Mouse (Mus musculus) retina, embryonic 14.5 days (tissue): ENCODE results near the gene Plch2.

Experiments
- DNase-seq: peaks from one replicate; pipeline ENCODE4 v3.0.0-alpha.2; 2015; ENCODE audit warnings: low spot score

Gene Plch2

DNA sequence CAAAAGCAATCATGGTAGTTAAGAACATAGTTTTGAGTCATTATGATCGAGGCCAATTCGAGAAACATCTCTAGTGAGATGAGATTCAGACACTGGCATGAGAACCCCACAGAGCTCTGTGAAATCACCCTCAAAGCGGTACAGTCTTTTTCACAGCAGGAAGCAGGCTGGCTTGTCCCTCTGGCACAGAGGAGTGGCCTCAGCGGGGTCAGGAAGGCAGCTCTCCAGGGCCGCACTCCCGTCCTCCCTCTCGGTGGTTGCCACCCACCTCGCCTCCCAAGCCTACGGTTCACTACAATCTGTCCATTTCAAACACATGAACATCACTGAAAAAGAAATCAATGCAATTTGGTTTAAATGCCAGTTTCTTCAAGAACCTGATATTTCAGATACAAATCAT lies 17.8 kb upstream of the Plch2 start:
- DNase-seq: no peak

DNA sequence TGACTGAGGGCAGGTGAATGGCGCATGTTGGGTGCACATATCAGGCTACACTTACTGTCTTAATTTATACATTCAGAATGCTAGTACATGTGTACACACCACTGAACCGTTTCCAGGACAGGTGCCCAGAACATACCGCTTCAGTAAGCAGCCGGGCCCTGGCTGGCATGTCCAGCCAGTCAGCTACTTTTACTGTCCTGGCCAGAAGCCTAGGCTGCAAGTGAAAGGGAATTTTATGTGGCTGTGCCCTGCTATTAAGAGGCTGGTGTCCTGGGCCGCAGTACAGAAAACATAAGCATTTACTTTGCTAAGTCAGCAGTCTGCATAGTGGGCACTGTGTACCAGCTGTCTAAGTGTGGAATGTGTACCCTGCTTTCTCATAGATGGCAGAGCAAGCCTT lies 14.3 kb upstream of the Plch2 start:
- no peak for DNase-seq

DNA sequence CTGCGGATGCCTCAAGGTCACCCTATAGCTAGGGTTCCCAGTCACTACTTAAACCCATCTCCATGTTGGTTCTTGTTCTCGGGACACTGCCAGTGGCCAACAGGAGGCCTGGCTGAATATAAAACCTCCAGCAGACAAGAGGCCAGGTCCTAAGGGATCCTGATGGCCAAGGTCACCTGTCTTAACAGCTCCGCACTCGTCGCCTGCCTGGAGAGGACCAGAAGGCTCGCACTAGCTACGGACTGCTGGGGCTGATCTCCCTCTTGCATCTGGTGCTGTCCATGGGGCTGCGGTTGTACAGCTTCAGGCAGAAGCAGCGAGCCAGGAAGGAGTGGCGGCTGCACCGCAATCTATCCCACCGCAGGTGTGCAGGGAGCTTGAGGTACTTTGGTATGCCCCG lies 13.6 kb upstream of the Plch2 start:
- DNase-seq: no peak

DNA sequence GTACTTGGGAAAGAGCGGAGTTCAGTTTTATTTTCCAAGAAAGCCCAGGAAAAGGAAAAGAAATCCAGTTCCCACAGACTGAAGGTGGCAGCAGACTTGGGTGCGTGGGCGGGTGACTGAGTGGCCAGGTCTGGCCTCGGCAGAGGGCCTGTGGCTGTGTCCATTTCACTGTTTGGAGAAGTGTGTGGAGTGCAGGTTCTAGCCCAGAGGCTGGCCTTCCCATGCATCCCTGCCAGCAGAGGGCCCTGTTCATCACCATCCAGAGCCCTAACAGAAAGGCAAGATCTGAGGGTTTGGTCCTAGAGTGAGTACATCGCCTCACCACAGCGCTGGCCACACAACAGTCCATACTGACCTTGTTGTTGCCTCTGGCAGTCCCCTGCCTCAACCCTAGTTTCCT lies 12.6 kb upstream of the Plch2 start:
- DNase-seq: no peak

DNA sequence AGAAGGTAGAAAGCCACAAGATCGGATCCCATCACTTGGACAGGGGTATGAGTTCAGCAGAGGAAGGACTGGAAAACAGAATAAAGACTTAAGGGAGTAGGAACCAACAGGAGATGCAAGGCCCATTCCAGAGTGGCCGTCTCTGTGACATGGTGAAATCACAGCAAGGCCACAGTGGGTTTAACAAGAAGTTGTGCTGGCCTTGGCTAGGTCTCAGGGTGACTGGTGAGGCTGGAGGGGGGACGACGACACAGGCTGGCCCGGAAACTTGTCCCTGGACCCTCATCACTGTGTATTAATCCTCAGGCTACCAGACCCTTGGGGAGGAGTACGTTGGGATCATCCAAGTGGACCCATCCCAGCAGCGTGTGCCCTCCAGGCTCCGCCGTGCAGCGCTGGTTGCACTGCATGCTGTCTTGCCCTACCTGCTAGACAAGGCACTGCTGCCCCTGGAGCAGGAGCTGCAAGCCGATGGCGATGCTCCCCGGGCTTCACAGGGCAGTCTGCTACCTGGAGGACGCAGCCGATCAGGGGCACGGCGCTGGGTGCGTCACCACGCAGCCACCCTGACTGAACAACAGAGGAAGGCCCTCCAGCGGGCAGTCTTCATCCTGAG lies 11.9 kb upstream of the Plch2 start:
- no peak for DNase-seq

DNA sequence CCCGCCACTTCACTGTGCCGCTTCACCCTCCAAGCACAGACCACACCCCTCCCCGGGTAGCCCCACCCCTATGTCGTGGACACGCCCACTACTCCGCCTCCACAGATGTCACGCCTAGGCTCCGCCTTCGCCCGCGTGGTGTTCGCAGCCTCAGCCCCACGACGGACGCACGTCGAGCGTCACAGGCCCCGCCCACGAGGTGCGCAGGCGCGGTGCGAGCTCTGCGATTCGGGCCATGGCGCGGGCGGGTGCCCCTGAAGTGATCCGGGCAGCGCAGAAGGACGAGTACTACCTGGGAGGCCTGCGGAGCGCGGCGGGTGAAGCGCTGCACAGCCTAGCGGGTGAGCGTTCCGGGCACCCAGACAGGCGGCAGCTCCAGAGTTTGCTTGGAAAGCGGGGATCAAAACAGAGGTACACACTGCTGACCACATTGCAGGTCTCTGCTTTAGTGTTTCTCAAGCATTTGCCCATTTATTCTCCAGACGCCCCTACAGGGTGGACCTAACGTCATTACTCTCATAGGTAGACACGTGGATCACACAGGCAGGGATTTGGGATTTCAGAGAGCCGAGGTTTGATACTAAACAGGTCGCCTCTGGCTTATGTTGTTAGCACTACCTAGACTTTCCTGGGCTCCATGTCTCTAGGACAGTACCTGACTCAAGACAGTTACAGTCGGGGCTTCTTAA lies 10.4 kb upstream of the Plch2 start, which contains the start of gene Pex10:
Pex10 (plus strand) TSS at position 183 of the 689 bp plus-strand sequence.
- peak; percentile 99 for DNase-seq

DNA sequence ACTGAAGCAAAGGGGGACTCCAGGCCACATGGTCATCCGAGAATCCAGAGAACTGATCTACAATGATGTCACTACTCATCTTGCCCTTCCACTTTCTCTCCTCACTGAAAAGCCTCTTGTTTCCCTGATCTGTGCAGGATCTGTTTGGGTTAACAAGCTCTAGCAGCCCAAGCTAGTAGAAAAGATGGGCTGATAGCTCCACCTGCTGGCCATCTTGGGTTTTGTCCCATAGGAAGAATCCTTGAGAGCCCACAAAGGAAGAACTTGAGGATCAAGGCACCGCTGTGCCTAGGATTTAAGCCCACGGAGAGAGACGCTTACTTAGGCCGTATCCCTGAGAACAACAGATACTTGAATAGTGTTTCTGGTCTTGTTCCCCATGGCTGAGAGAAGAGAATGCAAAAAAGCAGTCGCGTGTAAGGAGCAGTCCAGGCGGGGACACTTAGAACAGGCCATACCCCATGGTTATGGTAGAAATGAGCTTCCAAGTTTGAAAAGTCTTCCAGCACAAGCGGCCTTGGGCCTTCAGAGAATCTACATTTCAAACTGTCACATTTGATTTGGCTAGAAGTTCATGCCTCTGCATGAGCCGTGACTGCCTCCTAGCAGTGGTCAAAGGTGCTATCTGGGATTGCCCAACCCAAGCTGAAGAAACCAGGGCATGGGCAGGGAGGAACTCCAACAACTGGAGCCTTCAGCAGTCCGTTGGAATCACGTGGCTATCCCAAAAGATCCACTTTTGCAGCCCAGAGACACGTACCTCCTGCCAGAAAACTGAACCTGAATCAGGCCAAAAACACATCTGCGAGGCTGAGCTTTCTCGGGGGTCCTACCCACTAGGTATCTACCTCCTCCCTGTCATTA lies 9.6 kb upstream of the Plch2 start:
- peak; percentile 99 for DNase-seq

DNA sequence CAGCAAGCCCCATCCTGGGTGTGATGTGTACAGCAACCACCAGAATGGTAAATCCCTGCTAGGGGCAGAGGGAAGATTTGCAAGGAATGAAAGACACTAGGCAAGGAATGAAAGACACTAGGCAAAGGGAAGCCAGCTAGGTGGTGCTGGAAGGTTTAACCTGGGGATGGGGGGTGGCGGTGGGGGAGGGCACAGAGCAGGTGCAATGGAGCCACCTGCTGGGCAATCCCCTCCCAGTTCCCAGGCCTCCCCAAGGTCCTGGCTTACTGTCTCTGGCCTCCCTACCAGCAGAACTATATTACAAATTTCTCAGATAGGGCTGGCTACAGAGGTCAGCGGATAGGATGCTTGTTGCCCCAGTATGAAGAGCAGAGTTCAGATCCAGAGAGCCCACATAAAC lies 7.9 kb upstream of the Plch2 start:
- DNase-seq: no peak

DNA sequence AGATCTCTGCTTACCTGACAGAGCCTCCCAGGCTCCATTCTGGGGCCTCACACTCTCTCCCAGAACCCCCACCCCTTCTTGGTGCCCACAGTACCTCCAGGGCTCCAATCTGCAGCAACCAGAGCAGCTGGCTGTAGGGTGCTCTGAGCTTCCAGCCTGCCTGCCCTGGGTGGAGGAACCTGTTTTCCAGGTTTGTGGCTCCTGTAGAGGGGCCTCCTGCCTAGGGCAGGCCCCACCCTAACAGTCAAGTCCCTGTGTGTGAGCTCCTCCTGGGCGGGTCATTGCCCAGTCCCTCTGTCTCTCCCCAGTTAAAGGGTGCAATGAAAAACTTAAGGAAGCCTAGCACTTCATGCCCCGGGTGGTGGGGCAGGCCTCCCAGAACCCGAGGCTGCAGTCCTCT lies 7.3 kb upstream of the Plch2 start:
- DNase-seq: no peak

DNA sequence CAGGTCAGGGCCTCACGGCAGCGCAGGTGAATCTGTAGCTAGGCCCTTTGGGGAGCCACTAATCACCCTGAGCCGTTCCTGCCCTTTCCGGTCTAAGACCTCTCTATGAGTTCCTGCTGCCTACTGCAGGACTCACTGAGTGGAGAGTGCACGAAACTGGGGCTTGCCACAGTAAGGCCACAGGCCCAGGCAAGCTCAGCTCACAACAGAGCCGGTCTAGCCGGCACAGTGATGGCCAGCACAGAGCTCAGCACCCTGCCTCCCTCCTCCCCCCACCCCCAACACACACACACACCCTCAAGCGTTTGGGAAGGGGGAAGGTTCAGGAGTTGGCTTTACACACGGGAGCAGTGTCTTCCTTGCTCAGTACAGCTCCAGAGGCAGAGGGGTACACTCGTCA lies 1.7 kb upstream of the Plch2 start:
- DNase-seq: no peak

DNA sequence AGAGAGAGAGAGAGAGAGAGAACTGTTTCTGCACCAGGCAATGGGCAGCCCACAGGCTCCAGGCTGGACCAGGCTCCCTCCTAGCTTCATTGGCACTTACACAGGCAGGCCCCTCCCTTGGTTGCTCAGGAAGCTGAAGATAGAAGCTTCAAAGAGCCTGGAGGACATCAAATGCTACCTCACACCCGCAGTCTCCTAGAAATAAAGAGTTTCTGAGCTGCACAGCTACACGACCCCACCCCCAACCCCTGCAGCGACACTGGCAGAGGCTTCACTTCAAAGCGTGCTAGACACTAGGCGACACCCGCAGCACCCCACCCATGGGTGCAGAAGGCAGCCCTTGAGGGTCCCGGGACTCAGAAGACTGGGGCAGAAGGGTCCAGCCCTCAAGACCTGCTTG lies 6.5 kb downstream of the Plch2 start:
- DNase-seq: no peak

DNA sequence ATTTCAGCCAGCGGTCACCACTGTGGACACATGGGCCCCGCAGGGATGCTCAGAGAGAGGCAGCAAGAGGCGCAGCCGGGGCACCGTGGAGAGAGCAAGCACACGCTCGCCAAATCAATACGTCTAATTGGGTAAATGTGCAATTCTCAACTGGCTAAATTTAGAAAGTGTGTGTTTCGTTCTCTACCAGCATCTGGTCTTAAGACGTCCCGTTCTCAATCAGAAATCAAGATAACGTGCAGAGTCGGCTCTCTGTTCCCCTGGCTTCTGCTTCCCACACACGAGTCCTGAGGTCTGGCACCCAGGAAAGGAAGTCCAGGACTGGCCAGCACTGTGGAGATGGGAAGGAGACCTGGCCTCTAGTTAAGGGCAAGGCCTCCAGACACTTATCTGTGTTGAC lies 9.9 kb downstream of the Plch2 start:
- DNase-seq: no peak

DNA sequence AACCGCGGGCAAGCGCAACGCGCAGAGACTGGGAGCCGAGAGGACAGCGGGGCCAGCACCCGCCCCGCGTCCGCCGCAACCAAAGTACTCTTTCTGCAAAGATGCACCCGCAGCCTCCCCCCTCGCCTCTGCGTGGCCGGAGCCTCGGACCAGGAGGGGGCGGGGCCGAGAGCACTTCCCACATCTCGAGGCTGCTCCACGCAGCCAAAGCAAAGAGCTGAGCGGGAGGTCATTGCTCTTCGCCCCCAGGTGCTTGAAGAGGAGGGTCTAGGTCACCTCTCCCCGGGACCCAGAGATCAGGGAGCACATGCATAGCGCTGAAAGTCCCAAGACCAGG lies 13.3 kb downstream of the Plch2 start:
- no peak for DNase-seq

DNA sequence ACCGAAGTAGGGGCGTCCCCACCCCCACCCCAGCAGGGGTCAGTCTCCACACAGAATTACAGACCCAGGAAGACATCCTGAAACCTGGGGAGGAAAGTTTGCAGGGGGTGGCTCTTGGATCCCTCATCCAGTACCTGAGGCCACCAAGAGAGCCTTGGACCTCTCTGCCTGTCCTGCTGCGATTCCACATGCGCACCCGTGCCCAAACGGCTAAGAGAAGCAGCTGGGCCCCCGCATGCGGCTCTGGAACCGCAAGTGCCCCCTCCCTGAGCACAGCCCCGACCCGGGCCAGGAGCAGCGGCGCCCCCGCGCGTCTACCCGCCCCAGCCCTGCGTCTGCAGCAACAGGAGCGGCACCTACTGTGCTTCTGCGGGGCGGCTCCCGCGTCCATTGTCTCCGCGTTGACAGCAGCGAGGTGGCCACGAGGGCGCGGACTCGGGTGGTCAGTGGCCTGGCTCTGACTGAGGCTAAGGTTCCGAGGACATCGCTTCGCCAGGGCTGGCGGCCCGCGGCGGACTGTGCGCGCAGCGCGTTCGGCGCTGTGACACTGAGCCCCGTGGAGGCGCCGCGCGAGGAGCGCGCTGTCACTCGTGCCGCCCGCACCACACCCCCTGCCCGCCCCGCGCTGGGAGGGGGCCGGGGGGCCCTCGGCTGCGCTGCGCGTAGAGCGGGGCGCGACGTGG lies 13.8 kb downstream of the Plch2 start:
- DNase-seq: no peak

DNA sequence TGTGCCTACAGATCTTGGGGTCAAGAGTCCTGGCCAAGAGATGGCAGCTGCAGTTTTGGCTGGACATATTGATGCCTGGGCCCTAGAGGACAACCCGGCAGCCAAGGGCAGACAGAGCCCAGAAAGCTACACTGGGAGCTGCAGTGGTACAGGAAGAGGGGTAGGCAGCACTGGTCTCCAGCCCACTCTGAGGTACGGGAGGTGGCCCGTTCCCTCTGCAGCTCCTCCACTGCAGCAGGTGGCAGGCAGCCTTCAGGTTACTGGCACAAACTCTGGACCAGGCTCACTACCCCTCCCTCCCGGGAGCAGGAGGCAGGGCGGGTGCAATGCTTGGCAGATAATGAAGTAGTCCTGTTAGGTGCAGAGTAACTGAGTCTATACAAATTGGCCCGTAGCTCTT lies 15.9 kb downstream of the Plch2 start:
- DNase-seq: no peak

DNA sequence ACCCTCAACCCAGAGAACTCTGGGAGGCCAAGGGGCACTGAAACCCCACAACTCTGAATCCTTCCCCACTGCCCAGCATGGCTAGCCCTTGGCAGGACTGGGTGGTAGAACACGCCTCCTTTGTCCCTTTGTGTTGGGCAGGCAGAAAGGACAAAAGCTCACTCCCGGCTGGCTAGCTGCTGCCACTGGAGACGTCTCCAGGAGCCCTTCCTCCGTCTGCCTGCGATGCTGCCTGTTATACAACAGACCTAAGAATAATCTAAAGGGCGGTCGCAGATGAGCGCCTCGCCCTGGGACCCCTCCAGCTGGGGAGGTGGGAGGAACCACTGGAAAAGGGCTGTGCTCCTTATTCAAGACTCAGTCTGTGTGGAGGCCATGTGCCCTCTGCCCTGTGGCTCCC lies 16.4 kb downstream of the Plch2 start:
- no peak for DNase-seq

DNA sequence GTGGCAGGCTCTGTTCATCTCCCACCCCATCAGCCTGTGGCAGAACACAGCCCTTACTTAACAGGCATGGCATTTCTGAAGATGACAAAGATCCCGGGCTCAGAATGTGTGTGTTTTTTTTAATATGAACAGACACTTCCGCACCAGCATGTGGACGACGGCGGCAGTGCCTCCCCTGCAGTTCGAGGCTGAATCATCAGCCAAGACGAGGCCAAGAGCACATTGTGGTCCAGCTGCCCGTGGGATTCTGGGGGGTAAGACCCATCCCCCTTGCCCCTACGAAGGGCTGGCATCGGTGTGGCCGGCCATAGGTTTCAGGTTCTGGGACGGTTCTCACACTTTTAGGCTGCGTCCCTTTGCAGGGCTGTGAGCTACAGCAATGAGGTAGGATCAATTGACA lies 21.8 kb downstream of the Plch2 start:
- DNase-seq: no peak

DNA sequence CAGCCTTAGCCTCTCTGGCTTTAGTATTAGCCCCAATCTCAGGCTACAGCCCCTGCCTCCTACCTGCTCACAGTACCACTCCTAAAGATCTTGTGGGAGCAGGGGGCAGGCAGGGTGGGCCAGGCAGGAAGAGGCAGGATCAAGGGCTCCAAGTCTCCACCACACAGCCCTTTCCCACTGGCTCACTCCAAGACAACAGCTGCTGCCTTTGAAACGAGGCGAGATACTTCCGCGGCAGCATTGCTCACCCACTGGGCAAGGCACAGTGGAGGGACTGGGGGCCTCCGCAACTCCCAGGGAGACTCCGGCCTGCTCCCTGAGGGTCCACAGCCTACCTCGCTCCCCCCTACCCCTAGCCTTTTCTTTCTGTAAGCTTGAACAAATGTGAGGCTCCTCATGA lies 22.4 kb downstream of the Plch2 start:
- DNase-seq: no peak

DNA sequence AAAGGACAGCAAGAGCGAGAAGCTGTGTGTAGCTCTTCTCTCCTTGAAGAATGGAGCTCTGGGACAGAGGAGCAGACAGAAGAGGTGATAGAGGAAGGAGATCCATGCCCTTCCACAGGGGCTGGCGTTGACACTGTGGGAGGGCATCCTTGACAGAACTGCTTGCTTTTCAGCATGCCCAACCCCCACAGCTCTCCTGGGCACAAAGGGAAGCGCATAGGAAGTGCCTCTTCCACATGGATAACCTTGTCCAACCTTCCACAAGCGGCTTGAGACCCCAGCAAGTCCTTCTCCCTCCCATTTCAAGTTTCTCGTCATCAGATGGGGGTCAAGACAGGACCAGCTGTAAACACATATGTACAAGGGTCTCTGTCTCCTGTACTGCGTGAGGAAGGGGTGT lies 23.5 kb downstream of the Plch2 start:
- DNase-seq: peak; percentile 52

DNA sequence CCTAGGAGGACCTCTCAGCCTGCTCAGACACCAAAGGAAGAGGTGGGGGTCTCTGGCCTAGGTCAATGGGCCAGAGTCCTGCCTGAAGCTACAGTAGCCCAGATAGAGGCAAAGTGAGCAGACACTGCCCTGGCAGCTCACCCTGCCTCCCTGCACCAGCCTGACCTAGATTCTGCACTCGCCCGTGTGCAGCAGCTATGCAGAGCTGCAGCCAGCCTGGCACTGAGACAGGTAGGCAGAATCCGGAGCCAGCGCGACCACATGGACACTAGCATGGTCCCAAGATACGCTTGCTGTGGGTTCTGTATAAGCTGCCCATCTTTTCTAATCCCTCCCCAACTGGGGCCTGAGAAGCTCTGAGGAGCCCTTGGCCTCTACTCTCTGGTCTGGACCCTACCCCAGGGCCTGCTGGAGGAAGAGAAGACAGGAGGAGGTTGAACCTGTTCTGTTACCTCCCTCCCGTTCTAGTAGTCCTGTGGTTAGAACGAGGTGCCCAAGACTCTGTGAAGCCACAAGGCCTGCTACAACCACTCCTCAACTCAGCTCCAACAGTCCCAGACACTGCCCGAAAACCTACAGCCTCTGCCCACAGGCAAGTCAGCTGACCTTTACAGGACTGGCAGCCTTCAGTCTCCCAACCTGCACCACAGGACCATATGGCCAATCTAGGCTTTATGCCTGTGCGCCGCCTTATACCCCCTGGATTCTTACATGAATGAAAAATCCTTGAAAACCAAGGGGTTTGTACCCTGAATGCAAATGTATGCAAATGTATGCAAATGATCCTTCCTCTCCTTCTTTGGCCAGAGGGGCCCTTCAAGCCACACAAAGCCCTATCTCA lies 32.2 kb downstream of the Plch2 start:
- DNase-seq: no peak

DNA sequence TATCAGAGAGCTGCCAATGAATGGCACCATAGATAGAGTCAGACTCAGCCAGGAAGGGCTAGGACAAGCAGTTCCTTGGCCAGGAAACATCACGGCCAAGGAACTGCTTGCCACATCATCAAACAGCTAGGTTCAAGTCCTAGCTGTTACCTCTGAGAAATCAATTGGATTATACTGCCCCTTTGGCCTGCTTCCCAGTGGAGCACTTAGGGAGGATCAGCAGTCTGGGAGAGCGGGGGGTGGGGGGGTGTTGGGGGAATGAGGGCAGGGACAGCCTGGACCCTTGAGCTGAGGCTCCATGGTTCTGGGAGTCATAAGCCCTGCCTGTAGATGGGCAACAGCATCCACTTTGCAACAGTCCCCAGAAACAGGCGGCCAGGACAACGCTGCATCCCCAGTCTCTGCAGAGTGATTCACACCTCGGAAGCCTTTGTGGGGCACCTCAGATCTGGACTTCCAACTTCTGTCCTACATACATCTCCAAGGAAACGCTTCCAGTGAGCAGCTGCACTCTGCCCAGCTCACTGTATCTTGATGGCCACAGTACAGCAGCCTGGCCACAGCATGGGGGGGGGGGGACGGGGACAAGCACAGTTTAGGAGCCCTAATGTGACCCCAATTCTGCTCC lies 34.2 kb downstream of the Plch2 start:
- DNase-seq: no peak
